Mouse (Mus musculus): ENCODE results near the gene Dnajc7. TPM values are rescaled to one million over a fixed set of nuclear protein-coding genes. Genes with fewer than 3 reads are reported as not detected.
A peak's percentile ranks its signal among the peaks of the same experiment; 100 is the strongest.
"Not testable (repeated sequence)": the region's sequence is repeated elsewhere in the genome, so short reads cannot be mapped to it uniquely, and the experiment has no call there.

Gene Dnajc7
- 100 to 1,000 TPM; 223 to 252 TPM for total RNA-seq (2021)
- long read RNA-seq, transcript Dnajc7-201 (14 exons, 2,330 nt): major isoform, 33 of 53 reads
- long read RNA-seq, partial matches to known transcripts: 9 of 53 reads
- long read RNA-seq, other reads (novel, unspliced or antisense): 10 of 53 reads

- DNase-seq (ENCODE audit: low spot score in 2 of 2): no peak
These were observed at the start of gene Dnajc7 for GRCm38 (mm10) chr11:100619982-100620381. Gene Dnajc7 (minus strand): TSS chr11:100620168.

GRCm38 (mm10) chr11:100659806-100660205 is 39.8 kb upstream of the Dnajc7 start:
- no peak for DNase-seq (ENCODE audit: low spot score in 2 of 2)

- DNase-seq (ENCODE audit: low spot score in 2 of 2): no peak
These were observed 36.5 kb upstream of the Dnajc7 start for GRCm38 (mm10) chr11:100656458-100656857.

- not testable (repeated sequence) for DNase-seq (ENCODE audit: low spot score in 2 of 2)
These were observed 35.6 kb upstream of the Dnajc7 start for GRCm38 (mm10) chr11:100655589-100655988.

GRCm38 (mm10) chr11:100651748-100652147 is 31.8 kb upstream of the Dnajc7 start:
- no peak for DNase-seq (ENCODE audit: low spot score in 2 of 2)

GRCm38 (mm10) chr11:100651205-100651604 is 31.2 kb upstream of the Dnajc7 start:
- no peak for DNase-seq (ENCODE audit: low spot score in 2 of 2)

GRCm38 (mm10) chr11:100648405-100648804 is 28.4 kb upstream of the Dnajc7 start:
- DNase-seq (ENCODE audit: low spot score in 2 of 2): no peak

- no peak for DNase-seq (ENCODE audit: low spot score in 2 of 2)
These were observed 26.3 kb upstream of the Dnajc7 start for GRCm38 (mm10) chr11:100646265-100646664.

- DNase-seq (ENCODE audit: low spot score in 2 of 2): no peak
These were observed 23.9 kb upstream of the Dnajc7 start for GRCm38 (mm10) chr11:100643612-100644575.

- DNase-seq (ENCODE audit: low spot score in 2 of 2): peak; percentile 32 to 54
These were observed 20.4 kb upstream of the Dnajc7 start for GRCm38 (mm10) chr11:100640159-100640906.

GRCm38 (mm10) chr11:100634530-100634929 is 14.6 kb upstream of the Dnajc7 start:
- no peak for DNase-seq (ENCODE audit: low spot score in 2 of 2)

GRCm38 (mm10) chr11:100628862-100629352 is 8.9 kb upstream of the Dnajc7 start:
- no peak for DNase-seq (ENCODE audit: low spot score in 2 of 2)

GRCm38 (mm10) chr11:100628056-100628455 is 8.1 kb upstream of the Dnajc7 start:
- DNase-seq (ENCODE audit: low spot score in 2 of 2): no peak

- peak; percentile 35 to 70 for DNase-seq (ENCODE audit: low spot score in 2 of 2)
These were observed 6.8 kb upstream of the Dnajc7 start for GRCm38 (mm10) chr11:100626701-100627195.

- DNase-seq (ENCODE audit: low spot score in 2 of 2): no peak
These were observed 6.1 kb upstream of the Dnajc7 start for GRCm38 (mm10) chr11:100625754-100626700.

- no peak for DNase-seq (ENCODE audit: low spot score in 2 of 2)
These were observed 3.9 kb upstream of the Dnajc7 start for GRCm38 (mm10) chr11:100623867-100624266.

GRCm38 (mm10) chr11:100622714-100623113 is 2.7 kb upstream of the Dnajc7 start:
- peak; percentile 95 to 97 for DNase-seq (ENCODE audit: low spot score in 2 of 2)

- peak; percentile 97 to 98 for DNase-seq (ENCODE audit: low spot score in 2 of 2)
These were observed 438 bp downstream of the Dnajc7 start for GRCm38 (mm10) chr11:100619485-100619975.

- peak in 1 of 2 experiments; percentile 47 for DNase-seq (ENCODE audit: low spot score in 2 of 2)
These were observed 1.0 kb downstream of the Dnajc7 start, which contains the start of gene Nkiras2 for GRCm38 (mm10) chr11:100618761-100619484. Gene Nkiras2 (plus strand): TSS chr11:100619244.
